Mouse (Mus musculus) intestine, embryonic 14.5 days (tissue): ENCODE measurements around the gene Cpm. TPM values are rescaled to one million over a fixed set of nuclear protein-coding genes. Genes with fewer than 3 reads are reported as not detected.

ENCODE experiments used
- ATAC-seq: fragments of 200-750 bp; cut with Nextera tagmentation; replicated peaks from 2 replicates; pipeline ENCODE4 v1.8.0; 2017; ENCODE audit warnings: low read depth, moderate number of reproducible peaks, moderate TSS enrichment, moderate library complexity; ENCODE audit not compliant: low FRiP score, low TSS enrichment
- DNase-seq: peaks from one replicate; pipeline ENCODE4 v3.0.0-alpha.2; 2018; ENCODE audit warnings: low spot score
- H3K27ac ChIP-seq: fragments of 300-500 bp; sonication (generic); 2 replicates; pipeline ENCODE4 v1.5.1; 2014; ENCODE audit warnings: low read depth, mild to moderate bottlenecking, control low read depth
- H3K27me3 ChIP-seq: fragments of 300-500 bp; sonication (generic); replicated peaks from 2 replicates; pipeline ENCODE4 v1.6.1; 2014; ENCODE audit warnings: low read length, control low read depth; ENCODE audit not compliant: control insufficient read depth, insufficient read depth
- H3K36me3 ChIP-seq: fragments of 300-500 bp; sonication (generic); 2 replicates; pipeline ENCODE4 v1.6.1; 2014; ENCODE audit warnings: low read length, control low read depth; ENCODE audit not compliant: control insufficient read depth, insufficient read depth
- H3K4me1 ChIP-seq: fragments of 300-500 bp; sonication (generic); replicated peaks from 2 replicates; pipeline ENCODE4 v1.6.1; 2014; ENCODE audit warnings: low read length, control low read depth, mixed read lengths; ENCODE audit not compliant: control insufficient read depth, insufficient read depth
- H3K4me2 ChIP-seq: fragments of 300-500 bp; sonication (generic); 2 replicates; pipeline ENCODE4 v1.6.1; 2014; ENCODE audit warnings: low read length
- H3K4me3 ChIP-seq: fragments of 300-500 bp; sonication (generic); 2 replicates; pipeline ENCODE4 v1.5.1; 2014; ENCODE audit warnings: low read depth, low read length, control low read depth, mixed read lengths
- H3K9ac ChIP-seq: fragments of 300-500 bp; sonication (generic); 2 replicates; pipeline ENCODE4 v1.6.1; 2014; ENCODE audit warnings: mild to moderate bottlenecking, low read length
- H3K9me3 ChIP-seq: fragments of 300-500 bp; sonication (generic); 2 replicates; pipeline ENCODE4 v1.6.1; 2016; ENCODE audit warnings: low read length, control low read depth; ENCODE audit not compliant: control insufficient read depth
- WGBS: fragments of 180-500 bp; shearing (Covaris S2); extraction: QIAGEN DNeasy Blood & Tissue Kit; methylation state at CpG from one replicate; pipeline ENCODE4 v1.1.7; 2014; 5-methylcytosine and 5-hydroxymethylcytosine counted together
- polyA plus RNA-seq: library from polyadenylated mRNA; unstranded; fragments of >200 nt; fragmentation: Nextera tagmentation; extraction: Ambion mirVana; gene quantifications from 2 replicates; pipeline ENCODE4 v1.2.1, GENCODE M21; 2014

The Cpm gene
- polyA plus RNA-seq, 1 experiment from 2014 or later, result 66.6 TPM

GRCm38 (mm10) chr10:117684298-117685170 is 55.2 kb downstream of the Cpm start:
- 87% methylated on average over 19 of the region's 19 CpGs for WGBS
- Histone ChIP-seq H3K4me1 (no peaks in the 10 kb centered on the region), H3K9me3 (no peaks in the 10 kb centered on the region), H3K4me2 (no peak overlapping the region), H3K27me3 (no peaks in the 10 kb centered on the region), H3K36me3 (peaks cover 20% of the 10 kb centered on the region), H3K9ac (no peak overlapping the region), H3K4me3 (no peak overlapping the region), H3K27ac (no peak overlapping the region)
- ATAC-seq (no peak), DNase-seq (no peak)

DNA sequence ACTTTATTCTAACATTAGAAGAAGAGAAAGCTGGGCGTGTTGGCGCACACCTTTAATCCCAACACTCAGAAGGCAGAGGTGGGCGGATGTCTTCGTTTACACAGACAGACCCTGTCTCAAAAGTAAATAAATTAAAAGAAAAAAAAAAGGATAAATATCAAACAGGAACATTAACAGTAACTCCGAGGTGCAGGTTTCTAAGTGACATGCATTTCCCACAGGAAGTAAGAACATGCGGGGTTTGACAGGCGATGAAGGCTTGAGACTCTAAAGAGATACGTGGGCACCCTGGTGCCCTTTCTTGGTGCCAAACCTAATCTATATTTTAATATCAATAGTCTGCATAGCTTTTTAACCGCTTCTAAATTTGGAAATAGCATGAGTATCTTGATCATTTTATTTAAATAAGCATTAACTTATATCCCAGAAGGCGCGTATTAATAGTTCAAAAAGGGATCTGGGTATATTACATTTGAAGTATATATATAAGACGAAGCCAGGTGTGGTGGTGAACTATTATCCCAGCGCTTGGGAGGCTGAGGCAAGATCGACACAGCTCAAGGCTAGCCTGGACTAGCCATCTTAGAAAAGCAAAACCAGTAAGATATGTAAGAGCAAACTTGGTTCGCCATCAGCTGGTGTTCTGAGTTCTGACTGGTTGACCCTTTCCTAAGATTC is 56.0 kb downstream of the Cpm start:
- peaks cover 27% of the 10 kb centered on the region for H3K36me3 ChIP-seq
- no peak overlapping the region for H3K4me2 ChIP-seq
- ATAC-seq (no peak), DNase-seq (no peak)
- H3K27me3 ChIP-seq, result no peaks in the 10 kb centered on the region
- WGBS, result 91% methylated on average over 15 of the region's 15 CpGs
- no peaks in the 10 kb centered on the region for H3K4me1 ChIP-seq
- no peaks in the 10 kb centered on the region for H3K9me3 ChIP-seq
- H3K9ac ChIP-seq, result no peak overlapping the region
- no peak overlapping the region for H3K4me3 ChIP-seq
- H3K27ac ChIP-seq, result no peak overlapping the region

- ATAC-seq (no peak), DNase-seq (no peak)
- no peak overlapping the region for H3K9ac ChIP-seq
- 92% methylated on average over 13 of the region's 13 CpGs for WGBS
- no peaks in the 10 kb centered on the region for H3K27me3 ChIP-seq
- no peak overlapping the region for H3K27ac ChIP-seq
- H3K4me3 ChIP-seq, result no peak overlapping the region
- no peak overlapping the region for H3K4me2 ChIP-seq
- no peaks in the 10 kb centered on the region for H3K9me3 ChIP-seq
- H3K36me3 ChIP-seq, result peaks cover 34% of the 10 kb centered on the region
- H3K4me1 ChIP-seq, result no peaks in the 10 kb centered on the region
These were observed 56.7 kb downstream of the Cpm start for GRCm38 (mm10) chr10:117685849-117686591.

- Histone ChIP-seq H3K36me3 (peaks cover 44% of the 10 kb centered on the region), H3K27ac (no peak overlapping the region), H3K9me3 (no peaks in the 10 kb centered on the region), H3K4me1 (no peaks in the 10 kb centered on the region), H3K27me3 (no peaks in the 10 kb centered on the region), H3K4me3 (no peak overlapping the region), H3K9ac (no peak overlapping the region), H3K4me2 (no peak overlapping the region)
- no peak for ATAC-seq
- 71% methylated on average over 3 of the region's 3 CpGs for WGBS
- no peak for DNase-seq
These were observed 57.7 kb downstream of the Cpm start for GRCm38 (mm10) chr10:117687018-117687417.

GRCm38 (mm10) chr10:117687577-117687976 is 58.3 kb downstream of the Cpm start:
- Histone ChIP-seq H3K4me3 (no peak overlapping the region), H3K9me3 (no peaks in the 10 kb centered on the region), H3K4me2 (no peak overlapping the region), H3K9ac (no peak overlapping the region), H3K27me3 (no peaks in the 10 kb centered on the region), H3K36me3 (peaks cover 50% of the 10 kb centered on the region), H3K4me1 (no peaks in the 10 kb centered on the region), H3K27ac (no peak overlapping the region)
- 86% methylated on average over 7 of the region's 7 CpGs for WGBS
- ATAC-seq (no peak), DNase-seq (no peak)

DNA sequence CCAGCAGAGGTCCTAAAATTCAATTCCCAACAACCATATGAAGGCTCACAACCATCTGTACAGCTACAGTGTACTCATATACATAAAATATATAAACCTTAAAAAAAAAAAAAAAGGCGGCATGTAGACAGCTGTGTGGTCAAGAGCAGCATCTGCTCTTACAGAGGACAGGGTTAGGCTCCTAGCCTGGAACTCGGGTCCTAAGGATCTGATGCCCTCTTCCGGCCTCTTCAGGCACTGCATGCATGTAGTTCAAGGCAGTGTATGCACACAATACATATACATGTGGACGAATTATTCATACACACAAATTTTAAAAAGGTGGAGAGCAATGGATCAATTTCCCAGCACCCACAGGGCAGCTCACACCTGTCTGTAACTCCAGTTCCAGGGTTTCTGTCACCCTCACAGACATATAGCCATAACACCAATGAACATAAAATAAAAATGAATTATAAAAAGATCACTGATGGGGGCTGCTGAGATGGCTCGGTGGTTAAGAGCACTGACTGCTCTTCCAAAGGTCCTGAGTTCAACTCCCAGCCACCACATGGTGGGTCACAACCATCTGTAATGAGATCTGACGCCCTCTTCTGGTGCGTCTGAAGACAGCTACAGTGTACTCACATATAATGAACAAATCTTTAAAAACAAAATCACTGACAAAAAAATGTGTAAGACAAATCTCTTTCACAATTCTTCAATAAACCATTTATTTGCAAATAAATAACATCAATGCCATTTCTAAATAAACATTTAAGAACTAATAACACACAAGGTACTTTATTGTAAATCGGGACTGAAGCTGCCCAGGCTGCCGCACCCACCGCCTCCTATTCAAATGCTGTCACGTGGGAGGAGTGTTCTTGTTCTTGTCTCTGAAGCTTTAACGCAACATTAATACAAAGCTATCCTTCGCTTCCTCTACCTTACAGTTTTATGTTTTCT is 59.2 kb downstream of the Cpm start:
- Histone ChIP-seq H3K27me3 (no peaks in the 10 kb centered on the region), H3K9ac (no peak overlapping the region), H3K4me3 (no peak overlapping the region), H3K4me1 (no peaks in the 10 kb centered on the region), H3K36me3 (peaks cover 57% of the 10 kb centered on the region), H3K4me2 (no peak overlapping the region), H3K9me3 (no peaks in the 10 kb centered on the region), H3K27ac (no peak overlapping the region)
- 86% methylated on average over 13 of the region's 13 CpGs for WGBS
- ATAC-seq (peak; percentile 72), DNase-seq (no peak)

DNA sequence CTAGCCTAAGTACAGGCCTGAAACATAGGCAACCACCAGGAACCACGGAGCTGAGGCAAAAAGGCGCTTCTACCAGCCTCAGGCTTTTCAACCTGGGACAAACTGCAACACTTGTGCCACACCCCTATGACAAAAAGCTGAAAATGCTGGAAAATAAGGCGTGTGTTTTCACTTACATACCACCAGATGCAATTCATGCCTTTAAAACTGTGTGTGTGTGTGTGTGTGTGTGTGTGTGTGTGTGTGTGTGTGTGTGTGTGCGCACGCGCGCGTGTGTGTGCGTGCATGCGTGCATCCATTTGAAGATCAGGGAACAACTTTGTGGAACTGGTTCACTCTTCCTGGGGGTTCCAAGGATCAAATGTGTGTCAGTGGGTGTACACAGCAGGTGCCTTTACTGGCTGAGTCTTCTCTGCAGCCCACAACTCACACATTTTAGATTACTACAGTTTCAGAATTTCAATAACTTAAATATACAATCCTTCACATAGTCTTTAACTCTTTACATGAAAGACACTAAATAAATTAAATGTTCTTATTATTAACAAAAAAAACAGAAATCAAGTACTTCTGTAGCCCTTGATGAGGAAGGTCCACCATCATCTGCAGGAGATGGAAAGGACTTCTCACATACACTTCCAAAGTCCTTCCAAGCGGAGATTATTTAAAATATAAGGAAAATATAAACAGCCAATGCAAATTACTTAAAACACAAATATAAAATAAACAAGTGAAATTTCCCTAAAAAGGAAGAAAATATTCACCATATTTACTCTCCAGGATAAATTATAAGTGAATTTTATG is 60.2 kb downstream of the Cpm start:
- H3K36me3 ChIP-seq, result peaks cover 64% of the 10 kb centered on the region

More for the DNA sequence above, 60.2 kb downstream of the Cpm start:
- Histone ChIP-seq H3K4me3 (no peak overlapping the region), H3K27me3 (no peaks in the 10 kb centered on the region), H3K27ac (no peak overlapping the region), H3K4me2 (no peak overlapping the region), H3K4me1 (no peaks in the 10 kb centered on the region), H3K9ac (no peak overlapping the region), H3K9me3 (no peaks in the 10 kb centered on the region)
- no peak for DNase-seq
- no peak for ATAC-seq
- 96% methylated on average over 11 of the region's 11 CpGs for WGBS
